Mouse (Mus musculus) thymus, postnatal 14 days (tissue): ENCODE measurements at regions not wholly inside any gene's neighbourhood (a gene's known extent, or its start where the extent isn't known, plus 50 kb on each side); places are given as distances from the start of the nearest gene placed in this dataset.

Experiments
- DNase-seq: peaks from one replicate; pipeline ENCODE4 v3.0.0; 2021

DNA sequence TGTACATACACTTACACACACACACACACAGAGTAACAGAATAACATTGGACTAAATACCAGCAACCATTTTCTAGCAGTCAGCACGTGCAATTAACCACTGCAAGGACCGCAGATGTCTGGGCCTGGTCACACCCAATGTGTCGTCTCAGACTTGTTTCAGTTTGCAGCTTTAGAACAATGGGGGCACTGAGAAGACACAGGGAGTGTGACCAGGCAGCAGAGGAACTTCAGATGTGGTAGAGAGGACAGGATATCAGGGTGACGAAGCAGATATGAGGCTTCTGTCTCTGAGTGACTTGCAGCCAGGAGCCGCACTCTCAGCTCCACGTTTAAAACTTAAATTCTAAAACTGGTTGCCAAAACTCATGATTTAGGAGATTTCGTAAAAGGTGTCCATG lies 183.9 kb upstream of the Spdye4c start:
- DNase-seq, result no peak

DNA sequence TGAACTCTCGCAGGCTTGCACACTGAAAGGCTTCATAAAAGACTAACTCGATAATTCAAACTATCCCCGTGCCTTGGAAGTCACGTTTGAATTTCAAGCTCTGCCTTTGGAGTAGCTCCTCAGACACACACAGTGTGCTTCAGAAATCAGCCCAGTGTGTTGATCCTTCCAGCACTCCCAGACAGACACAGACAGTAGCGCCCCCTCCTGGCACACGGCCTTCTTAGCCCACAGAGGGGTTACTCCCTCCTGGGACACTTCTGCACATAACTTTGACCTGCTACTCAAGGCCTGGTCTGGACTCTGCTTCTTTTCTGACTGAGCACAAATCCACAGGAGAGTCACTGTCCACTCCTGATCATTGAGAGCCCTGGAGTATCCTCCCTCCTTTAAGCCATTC lies 182.3 kb upstream of the Spdye4c start:
- peak; percentile 78 for DNase-seq

DNA sequence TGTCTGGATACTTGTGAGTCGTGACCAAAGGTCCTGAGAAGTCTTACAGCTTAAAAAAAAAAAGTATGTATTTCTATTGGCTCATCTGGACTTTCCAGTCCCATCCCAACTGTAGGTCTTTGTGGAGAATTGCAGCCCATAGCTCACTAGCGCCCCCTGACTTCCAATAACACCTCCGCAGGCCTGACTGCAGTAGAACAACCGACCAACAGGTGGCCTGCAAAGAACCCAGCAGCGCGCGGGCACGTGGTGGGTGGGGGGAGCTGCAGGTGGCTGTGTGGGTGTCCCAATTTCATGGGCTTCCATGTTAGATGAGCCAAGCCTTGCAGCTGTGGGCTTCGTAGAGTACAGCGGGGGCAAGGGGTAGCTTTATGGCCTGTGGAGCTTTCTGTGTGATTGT lies 178.7 kb upstream of the Spdye4c start:
- peak; percentile 96 for DNase-seq

DNA sequence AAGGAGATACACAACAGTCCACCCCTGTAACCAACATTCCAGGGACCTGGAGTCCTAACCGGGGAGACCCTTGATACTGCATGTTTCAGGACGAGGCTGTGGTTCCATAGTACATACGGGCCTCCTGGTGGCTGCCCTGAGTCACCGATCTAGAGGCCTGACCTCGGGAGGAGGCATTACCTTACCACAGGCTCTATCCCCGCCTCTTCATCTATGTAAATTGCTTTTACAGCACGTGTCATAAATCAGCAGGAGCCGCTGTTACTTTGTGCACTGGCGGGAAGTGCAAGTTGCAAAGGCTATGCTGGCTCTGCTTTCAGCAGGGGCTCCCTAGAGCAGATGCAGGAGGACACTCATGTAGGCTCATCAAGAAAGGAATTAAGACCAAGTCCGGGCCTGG lies 178.0 kb upstream of the Spdye4c start:
- DNase-seq, result peak; percentile 80

DNA sequence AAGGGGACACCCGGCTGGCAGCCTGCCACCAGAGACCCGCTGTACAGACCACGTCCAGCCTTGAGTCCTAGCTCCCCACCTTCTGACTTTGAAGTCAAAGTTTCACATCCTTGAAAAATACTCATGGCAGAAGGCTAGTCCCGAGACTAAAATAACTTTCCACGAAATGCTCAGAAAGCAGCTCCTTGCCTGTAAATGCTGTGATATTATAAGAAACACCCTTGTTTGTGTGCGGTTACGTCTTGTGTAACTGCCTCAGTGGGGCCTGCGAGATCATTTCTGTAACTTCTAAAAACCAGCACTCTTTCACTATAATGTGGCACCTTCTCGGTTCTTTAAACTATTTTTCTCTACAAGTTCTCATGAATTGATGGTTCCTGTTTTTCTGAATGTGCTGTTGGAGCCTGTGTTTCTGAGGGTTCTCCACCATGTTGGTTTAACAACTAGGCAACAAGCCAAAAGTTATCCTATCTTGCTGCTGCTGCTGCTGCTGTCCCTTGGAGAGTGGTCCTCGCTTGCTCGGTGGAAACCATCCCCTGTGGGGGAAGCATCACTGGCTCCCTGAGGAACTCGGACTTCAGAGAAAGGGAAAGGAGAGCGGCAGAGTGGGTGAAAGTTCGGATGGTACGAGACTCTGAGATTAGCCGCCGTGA lies 176.3 kb upstream of the Spdye4c start:
- no peak for DNase-seq

DNA sequence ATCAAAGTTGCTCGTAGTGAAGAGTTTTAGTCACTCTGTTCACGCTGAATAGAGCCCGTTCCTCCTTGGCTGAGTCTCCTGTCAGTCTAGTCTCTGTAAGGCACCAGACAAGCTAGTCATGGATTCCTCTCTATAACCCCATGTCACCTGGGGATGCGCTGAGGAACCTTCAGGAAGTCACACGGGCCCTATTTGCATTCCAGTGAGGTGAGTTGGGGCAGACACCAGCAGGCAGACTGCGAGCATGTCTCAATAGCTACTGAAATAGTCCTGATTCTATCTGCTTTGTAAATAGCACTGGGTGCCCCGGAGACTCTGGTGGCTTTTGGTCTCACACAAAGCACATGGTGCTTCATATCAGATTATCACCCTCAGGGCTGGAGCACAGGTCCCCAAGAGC lies 174.6 kb upstream of the Spdye4c start:
- no peak for DNase-seq

DNA sequence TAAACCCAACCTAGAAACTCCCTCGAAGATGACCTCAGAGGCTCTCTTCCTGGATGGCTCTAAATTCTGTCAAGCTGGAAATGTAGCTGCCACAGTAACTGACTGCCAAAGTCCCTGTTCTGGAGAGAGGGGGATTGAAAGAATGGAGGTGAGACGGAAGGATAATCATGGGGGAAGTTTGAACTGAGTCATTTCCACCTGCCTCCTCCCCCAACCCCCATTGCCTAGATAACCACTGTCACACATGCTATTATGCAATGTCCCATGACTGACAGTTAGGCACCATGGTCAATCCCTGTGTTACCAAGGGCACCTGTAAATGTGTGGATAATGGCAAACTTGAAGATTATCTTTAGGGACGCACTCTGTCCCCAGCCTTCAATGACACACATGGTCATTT lies 172.0 kb upstream of the Spdye4c start:
- no peak for DNase-seq

DNA sequence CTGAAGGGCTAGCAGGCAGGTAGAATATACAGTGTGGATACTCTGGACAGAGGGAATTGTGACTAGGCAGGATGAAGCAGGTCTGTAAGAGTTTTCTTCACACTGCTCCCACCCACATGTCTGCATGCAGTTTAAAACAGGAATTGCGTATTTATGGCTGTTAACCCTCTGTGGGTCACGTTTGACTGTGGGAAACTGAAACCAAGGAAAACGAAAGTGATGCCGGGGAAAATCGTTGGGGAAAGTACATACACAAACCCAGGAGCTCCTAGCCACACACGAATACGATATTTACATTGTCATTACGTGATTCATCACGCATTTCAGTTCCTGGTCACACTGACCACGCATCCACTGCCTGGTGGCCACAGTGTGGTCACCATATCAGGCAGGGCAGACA lies 170.6 kb upstream of the Spdye4c start:
- DNase-seq, result no peak

DNA sequence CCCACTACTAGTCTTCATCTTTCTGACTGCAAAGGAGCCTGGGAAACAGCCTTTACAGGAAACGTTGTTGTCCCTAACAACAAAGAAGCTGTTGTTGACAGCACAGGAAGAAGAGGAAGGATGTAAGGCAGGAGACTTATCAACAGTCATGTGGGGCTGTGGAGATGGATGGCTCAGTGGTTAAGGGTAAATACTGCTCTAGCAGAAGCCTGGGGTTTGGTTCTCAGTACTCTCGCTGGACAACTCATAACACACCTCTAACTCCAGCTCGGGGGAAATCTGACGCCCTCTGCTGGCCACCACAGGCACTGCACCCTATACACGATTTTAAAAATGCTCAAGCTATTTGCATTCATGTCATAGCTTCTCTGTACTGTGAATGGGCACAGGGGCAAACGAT lies 168.3 kb upstream of the Spdye4c start:
- peak; percentile 37 for DNase-seq

DNA sequence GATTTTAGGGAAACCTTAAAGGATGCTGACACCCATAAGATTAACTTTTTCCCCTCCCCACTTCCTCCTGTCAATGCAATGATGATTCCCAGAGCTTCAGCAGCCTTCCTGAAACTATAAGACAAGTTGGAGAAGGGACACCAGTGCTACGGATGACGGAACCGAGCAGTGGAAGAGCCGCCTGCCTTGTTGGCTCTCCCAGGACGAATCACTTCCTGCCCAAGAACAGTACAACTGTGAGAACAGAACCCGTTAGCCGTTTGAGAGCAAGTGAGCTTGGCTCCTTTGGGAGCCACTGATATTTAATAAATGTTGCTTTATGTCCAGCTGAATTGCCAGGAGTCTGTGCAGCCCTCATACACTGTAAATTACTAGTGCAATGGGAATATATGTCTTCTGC lies 166.8 kb upstream of the Spdye4c start:
- no peak for DNase-seq

DNA sequence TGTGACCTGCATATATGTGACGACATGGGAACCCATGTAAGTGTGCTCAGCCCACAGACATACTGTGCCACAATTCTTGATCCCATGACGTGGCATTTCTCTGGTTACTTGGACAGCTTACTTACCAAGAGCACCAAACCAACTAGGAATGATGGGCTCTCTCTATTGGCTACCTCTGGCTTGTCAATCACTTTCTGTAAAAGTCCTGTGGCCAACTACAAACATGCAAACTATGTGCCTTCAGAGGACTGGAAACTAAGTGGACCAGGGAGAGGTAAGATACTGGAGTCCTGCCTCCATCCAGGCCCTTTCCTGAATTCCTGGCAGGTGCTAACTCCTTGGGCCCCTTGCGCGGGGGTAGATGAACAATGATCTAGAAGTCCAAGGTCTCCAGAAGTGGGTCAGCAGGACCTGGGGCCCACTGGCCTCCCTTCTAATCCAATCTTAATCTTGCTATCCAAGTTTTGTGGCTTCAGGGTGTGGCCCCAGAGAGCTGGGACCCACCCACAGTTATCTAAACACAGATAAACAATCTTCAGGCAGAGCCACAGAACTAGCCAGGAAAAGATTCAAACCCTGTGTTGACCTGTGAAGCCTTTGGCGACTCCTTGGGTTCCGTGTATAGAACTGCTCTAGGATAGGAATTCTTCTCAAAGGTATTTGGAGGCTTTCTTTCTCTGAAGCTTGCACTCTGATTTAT lies 163.7 kb upstream of the Spdye4c start:
- DNase-seq, result no peak

DNA sequence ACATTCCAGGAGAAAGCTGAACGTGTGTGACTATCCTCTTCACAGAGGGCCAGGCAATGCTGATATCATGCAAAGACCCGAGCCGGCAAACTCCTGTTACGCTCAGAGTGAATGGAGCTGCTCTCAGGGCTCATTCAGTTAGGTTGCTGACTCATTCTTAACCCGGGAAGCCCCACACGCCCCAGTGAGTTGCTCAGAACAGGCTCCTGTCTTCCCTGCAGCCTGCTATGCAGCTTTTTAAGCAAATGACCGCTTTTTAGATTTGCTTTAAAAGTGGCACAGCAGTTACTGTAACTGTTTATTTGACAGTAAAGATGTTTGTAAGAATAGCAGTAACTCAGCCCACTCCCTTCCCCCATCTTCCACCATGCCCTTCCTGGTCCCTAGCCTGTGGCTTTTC lies 162.9 kb upstream of the Spdye4c start:
- DNase-seq, result peak; percentile 55

DNA sequence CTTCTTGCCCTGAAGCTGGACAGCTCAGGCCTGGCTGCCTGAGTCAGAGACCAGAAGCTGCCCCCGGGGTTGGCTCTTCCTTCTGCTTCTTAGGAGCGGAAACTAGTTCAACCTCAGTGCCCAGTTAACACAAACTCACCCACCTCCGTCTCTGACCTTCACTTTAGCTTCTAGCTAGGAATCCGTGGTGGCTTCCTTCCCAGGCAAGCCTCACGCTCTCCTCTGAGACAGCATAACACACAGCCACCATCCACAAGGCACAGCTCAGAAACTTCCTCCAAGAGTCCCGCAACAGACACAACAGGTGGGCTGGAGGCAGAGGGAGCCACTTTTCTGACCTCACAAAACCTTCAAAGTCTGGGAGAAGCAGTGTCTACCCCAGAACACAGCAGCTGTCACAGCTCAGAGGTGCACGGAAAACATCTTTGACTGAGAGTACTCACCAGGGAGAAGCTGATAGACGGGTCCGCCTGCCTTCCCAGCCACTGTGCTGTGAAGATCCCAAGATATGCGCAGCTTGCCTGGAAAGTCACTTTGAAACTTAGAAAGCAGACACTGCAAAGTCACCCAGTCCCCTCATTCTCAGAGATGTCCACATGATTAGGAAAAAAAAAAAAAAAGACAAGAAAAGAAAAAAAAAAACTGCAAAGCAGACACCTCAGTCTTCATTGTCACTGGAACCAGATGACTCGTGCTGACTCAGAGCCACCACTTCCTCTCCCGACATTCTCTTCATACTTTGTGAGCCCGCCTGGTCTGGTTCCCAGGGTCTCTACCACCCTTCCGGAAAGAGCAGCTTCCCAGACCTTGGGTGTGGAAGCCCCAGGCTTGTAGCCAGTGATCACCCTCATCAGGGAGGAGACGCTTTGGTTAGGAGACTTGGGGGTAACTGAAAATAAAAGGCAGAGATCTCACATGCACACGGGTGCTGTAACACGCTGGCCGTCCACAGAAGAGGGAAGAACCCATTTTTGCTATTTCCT lies 162.1 kb upstream of the Spdye4c start:
- DNase-seq, result peak; percentile 53

DNA sequence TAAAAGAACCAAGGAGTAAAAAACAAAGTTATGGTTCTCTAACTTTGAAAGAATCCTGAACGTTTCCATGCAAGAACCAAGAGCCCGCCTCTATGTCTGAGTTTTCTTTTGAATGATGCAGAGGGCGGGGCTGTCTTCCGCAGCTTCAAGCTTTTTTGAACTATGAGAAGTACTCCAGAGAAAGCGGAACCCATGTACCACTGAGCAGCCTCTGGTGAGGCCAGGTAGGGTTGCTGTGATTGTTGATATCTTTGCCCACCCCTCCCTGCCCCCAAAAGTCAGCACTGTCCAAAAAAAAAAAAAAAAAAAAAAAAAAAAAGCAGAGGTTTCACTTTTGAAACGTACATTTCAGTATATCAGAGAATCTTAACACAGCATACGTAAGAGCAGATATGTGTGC lies 161.2 kb upstream of the Spdye4c start:
- DNase-seq, result peak; percentile 51

DNA sequence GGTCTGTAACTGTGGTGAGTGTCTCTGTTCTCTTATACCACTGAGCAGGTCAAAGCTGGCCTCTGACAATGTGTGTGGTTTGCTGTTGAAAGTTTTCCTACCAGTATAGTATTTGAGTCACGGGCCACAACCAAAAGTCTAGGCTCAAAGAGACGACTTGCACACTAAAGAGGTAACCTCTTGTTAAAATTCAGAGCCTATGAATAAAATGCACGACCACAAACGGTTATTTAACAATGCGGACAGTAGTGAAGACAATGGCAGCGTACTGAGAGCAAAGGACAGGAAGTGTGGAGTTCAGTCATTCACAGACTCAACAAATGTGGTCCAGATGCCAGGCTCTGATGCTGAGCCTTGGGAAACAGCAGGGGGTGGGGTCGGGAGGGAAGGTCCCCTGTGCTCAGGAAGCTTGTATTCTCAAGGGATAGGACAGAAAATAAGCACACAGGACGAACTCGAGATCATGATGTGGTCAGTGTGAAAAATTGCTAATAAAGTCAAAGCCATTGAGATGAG lies 160.2 kb upstream of the Spdye4c start:
- DNase-seq, result no peak

DNA sequence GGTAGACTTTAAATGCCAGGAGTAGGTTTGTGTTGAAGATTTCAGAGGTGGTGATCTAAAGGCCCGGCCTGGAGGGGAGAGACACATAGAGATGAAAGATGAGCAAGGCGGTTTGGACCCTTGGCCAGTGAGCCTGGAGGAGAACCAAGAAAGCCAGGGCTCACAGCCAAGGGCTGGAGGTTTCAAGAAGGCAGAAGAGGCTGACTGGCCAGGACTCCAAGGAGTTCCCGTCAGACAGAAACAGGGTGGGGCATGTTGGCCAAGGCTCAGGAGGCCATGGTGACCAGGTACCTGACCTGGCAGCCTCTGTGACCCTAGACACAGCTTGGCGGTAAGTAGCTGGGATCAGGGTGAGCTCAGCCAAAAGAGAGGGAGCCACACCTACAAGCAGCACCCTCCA lies 159.3 kb upstream of the Spdye4c start:
- no peak for DNase-seq

DNA sequence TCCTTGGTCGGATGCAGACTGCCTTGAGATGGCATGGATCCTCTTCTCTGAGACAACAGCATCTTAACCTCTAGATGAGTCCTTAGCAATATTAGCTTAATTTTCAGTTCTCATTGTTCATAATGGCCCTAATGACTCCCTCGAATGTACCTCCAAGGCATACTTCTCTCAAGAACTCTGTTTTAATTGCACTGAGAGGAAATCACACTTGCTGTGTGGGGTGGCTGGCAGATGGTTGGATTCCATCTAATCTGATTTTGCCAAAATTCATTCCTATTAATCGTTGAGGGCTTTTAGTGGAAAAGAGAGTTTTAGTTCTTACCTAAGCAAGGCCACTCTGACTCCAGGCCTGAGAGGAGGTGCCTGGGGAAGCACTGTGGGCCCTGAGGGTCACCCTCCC lies 158.3 kb upstream of the Spdye4c start:
- no peak for DNase-seq

DNA sequence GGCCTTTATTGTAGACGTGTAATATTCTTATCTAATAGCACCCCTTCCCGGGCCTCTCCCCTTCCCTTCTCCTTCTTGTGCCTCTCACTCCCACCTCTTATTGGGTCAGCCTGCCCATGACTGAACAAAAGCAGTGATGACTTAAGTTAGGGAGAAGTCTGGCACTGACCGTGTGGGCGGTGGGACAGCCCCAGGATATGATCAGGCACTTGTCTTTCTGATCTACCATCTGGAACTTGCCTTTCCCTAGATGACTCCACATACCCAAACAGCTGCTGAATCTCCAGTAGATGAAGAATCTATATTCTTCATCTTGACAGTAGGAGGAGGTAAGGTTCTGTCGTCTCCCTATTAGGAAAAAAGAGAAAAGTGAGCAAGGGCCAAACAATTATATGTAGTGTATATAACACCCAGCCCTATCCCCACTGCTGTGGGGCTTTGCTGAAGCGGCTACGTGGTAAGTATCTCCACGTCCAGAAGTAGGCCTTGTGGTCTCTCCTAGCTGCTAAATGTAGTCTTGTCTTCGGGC lies 157.4 kb upstream of the Spdye4c start:
- no peak for DNase-seq

DNA sequence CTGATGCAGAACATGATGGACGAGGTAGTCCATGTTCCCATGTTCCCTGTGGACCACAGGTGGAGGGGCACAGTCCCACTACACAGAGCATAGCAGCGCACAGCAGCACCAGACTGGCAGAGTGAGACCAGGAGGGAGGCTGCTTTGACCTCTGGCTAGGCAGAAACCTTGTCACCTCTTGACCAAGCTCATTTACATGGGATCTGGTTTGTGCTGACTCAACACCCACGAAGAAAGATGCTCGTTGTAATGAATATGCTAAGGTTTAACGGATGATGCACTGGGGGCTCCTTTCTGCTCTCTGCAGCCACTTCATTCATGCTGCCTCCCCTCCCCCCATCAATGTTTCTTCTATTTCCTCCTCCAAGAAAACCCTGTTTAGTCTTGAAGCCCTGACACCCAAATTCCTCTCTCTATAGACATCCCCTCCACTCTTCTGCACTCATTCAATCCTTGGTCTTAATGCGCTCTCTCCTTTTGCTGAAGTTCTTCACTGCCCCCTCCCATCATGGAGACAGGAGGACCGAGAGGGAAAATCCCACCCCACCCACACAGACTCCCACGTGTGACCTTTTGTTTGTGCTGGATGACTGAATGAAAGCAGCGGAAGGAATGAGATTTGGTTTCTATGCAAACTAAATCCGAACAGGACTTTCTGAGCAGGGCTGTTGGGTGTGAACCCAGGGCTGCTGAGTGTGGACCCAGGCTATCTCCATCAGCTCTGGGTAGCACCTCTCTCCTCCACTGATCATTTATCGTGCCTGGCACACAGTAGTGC lies 156.6 kb upstream of the Spdye4c start:
- no peak for DNase-seq

DNA sequence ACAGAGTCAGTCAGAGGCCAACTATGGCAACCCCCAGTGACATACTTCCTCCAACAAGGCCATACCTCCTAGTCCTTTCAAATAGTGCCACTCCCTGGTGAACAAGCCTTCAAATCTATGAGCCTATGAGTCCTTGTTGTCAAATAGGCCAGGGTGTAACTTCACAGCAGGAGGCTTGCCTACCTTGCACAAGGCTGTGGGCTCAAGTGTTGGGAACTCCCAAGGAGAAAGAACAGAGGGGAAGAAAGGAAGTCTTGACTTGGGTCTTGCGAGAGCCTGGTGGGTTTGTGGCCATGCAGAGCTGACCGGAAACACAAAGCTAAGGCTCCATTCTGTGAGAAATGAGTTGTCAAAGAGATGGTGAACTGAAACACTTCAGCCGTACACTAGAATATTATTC lies 154.6 kb upstream of the Spdye4c start:
- no peak for DNase-seq

DNA sequence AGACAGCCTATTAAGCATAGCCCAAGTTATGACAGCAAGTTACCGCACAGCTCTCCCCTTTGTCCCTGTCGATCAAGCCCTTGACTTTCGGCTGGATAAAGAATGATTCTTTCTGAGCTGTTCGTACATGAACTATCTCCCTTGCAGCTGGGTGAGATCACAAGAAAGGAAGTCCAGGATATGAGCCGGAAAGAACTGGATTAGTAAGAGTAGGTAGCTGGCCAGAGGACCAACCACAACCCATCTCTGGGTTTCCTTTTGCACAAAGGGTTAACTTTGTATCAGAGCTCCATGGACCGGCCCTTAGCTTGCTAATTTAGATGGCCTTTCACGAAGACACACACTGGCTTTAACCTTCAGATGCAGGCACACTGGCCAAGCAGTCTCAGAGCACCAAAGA lies 153.3 kb upstream of the Spdye4c start:
- DNase-seq, result no peak

DNA sequence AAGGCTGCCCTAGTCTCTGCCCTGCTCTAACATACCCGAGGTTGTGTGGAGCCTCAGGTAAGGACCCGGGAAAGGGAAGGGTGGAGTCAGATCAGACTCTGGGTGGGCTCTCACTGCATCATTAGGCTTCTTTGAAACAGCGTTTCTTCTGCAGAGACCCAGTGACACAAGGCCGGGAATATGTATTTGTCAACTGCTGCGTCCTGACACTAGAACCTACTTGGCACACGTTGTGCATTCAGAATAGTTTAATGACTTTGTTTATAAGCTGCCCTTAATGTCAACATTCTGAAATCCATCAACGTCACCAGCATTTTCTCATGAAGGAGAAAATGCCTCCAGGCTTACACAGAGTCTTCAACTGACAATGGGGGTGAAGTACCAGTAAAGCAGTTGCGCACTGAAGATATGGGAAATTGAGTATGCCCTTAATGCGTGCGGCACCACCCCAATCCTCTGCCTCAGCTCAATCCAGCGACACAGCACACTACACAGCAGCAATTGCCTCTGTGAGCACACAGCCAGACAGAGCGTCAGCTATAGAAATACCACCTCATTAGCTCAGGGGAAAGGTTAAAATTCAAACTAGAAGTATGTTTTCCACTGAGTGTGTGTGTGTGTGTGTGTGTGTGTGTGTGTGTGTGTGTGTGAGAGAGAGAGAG lies 152.7 kb upstream of the Spdye4c start:
- no peak for DNase-seq
